Mouse (Mus musculus): ENCODE data around the gene Tmem200a.
"Not testable (repeated sequence)": the region's sequence is repeated elsewhere in the genome, so short reads cannot be mapped to it uniquely, and the experiment has no call there.

Gene Tmem200a

DNA sequence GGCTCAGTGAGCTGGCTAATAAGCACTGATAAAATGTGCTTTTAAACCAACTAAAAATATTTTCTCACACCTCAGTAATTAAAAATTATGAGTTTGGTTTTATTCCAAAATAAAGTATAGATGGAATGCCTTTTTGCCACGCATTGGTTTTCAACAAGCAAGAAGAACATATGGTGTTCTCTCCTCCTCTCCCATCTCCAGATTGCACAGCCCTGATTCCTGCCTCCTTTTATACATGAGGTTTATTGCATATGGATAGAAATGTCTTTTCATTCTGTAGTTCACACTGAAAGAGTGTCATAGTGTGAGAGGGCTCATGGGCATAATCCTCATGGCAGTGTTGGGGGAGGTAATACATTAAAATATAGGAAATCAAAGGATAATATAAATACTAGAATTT is 96.2 kb downstream of the Tmem200a start:
- CTCF ChIA-PET: no interaction called here

DNA sequence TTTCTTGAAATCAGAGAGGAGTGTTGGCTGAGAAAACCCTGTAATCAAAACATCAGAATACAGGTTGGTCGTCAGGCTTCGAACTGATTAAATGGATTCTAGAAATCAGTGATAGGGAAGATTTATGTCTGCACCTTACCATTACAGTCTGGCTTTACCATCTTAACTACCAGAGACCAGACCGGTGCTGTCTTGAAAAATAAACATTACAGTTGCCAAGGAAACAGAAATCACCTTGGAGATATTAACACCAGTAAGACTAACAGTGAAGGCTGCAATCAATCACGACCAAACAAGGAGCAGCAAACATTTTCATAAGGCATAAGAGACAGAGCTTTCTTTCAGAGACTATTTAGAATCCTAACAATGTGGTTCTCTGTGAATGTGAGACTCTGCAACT is 116.0 kb downstream of the Tmem200a start:
- CTCF ChIA-PET: no interaction called here

DNA sequence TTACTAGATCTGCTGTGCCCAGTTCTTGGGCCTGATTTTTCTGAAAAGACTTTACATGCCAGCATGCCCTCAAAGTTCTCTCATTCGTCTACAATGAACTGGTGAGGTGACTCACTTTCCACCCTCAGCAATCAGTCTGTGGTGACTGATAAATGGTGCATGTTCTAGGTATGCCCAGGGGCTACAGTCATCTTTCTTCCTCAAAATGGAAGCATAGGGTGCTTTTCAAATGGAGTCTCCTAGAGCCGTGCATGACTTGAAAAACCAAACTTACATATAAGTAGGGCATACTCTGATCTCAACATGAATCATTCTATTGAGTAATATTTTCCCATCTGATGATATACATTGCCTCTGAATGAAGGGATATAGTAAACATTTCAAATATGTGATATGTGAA is 117.8 kb downstream of the Tmem200a start:
- CTCF ChIA-PET: no interaction called here

DNA sequence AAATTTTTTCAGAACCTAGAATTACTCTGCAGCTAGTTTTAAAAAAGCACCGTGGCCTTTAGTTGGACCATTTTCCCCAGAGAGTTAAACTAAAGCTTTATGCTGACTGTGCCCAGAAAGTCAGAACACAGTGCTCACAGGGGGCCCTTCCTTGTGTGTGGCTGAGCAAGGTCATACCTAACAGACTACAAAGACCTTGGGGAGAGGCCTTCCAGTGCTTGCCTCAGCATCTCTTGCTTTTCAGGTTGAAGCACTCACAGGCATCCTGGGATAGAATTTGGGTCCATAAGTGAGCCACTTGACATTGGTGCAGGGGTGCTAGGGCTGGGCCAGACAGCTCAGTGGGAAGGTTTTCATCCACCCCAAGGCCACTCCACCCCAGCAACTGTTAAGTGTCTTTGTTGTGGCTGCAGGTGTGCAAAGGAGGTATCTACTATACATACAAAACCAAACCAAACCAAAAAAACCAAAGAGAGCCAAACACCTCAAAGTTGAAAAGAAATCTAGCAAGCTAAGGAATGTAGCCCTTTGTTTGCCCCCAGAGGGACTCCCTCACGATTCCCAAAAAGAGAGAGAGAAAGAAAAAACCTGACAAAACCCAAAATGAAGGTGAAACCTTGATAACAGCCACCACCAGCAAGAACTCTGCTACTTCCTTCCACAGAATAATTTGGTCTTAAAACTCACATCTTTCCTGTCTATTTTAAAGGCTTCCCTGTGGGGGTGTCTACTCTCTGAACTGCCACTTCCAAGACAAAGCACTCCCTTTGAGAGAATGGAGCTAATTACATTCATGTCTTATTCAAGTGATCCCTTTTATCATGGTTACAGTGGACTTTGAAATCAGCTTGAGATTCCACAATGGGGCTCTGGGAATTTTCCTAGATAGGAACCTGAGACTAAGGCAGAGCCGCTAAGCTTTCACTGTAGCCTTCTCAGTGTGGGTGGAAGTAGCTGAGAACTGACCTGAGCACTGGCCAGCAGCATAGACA is 119.8 kb downstream of the Tmem200a start:
- CTCF ChIA-PET: no interaction called here

DNA sequence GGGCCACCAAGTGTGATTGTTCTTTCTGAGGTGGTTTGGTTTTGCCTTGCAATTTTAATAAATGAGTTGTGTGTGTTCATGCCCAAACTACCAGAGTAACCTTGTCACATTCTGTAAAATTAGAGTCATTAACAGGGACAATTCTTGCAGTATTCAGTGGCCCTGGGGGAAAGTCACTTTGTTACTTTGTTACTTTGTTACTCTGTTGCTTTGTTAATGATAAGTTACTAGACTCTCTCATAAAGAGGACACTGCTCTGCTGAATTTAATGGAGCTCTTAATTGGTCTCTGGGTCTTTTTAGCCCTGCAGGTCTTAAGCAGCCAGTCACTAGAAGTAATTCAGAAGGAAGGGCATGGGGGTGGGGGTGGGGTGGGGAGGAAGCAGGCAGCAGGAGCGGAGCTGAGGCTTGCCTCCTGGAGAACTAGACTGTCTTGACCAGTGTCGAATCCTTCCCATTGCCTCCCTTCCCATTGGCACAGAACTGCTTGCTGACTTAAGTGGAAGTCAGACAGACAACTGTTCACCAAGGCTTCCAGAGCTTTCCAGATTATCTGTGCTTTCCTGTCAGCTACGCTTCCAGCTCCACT is 124.1 kb downstream of the Tmem200a start:
- CTCF ChIA-PET: no interaction called here

DNA sequence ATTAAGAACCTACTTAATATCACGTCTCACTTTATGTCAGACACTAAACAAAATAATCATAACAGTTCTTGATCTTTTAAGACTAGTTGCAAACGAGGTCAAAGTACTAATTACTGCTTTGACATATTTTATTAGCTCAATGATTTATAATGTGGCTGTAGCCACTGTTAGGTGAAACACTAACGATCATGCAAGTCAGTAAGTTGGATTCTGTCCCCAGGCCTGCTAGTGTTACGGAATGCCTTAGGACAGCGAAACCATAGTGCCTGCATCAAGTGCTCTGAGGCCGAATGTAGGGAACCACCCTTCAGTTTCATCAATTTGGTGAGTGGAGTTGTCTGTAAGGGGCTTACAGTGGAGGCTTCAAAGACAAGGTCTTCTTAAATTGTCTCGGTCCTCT is 126.0 kb downstream of the Tmem200a start:
- CTCF ChIA-PET: no interaction called here

DNA sequence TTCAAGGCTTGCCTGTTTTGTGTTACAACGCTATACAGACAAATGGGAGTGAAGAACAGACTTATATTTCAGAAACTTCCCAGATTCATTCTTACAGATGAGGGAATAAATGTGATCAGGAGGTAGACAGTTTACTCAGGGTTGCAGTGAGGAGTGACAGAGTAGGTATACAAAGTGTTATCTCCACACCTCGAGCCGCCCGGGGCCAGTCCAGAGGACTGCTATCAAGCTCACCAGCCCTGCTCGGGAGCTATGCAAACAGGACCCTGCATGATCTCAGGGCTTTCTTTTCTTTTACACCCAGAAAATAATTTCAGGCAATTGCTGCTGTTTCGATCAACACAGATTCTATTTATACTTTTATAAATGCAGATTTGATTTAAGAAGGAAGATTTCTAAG is 126.7 kb downstream of the Tmem200a start:
- CTCF ChIA-PET: no interaction called here

DNA sequence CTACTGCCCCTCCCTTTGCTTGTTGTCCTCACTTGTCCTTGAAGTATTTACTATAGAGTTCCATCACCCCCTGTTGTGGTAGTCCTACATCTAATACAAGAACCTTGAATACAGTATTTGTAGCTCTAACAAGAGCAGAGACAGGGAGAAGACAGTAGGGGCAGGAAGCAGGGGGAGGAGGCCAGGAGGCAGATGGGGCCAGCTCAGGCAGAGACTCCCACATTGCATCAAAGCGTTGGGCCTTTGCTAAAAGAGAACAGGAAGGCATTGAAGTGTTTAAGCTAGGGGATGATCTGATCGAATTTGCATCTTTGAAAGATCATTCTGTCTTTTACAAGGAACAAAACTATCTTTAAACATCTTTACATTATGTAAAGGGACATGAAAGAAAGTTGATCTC is 133.0 kb downstream of the Tmem200a start:
- CTCF ChIA-PET: no interaction called here

DNA sequence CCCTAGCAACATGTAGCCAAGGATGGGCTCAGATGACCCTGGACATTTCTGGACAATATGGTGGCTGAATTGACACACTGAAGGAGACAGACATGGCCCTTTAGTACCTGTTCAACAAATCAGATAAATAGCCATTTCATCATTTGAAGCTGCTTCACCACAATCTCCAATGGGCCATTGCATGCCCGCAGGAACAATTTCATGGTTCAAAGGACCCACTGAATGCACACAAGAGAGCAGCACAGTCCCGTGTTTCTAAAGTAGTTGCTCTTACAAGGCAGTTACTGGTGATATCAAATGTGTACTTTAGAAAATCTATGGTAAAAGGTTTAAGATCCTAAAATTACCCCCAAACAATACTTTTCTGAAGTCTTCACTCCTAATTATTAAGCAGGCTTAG is 134.2 kb downstream of the Tmem200a start:
- CTCF ChIA-PET: no interaction called here

DNA sequence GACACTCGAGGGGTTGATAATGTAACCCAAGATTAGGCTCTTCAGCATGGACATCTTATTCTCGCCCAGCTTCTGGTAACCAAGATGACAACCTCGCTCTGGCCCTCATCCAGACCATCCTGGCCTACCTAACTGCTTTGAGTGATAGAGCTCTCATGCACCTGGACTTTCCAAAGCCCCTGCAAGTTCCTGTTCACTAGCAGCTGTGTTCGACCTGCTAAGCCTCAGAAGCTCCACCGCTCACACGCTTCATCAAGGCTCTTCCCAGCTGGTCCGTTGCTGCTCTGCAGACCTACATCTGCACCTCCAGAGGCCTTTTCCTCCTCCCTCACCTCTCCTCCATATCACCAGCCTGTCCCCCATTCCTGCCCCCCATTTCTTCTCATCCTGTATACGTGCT is 147.1 kb downstream of the Tmem200a start:
- CTCF ChIA-PET: no interaction called here

DNA sequence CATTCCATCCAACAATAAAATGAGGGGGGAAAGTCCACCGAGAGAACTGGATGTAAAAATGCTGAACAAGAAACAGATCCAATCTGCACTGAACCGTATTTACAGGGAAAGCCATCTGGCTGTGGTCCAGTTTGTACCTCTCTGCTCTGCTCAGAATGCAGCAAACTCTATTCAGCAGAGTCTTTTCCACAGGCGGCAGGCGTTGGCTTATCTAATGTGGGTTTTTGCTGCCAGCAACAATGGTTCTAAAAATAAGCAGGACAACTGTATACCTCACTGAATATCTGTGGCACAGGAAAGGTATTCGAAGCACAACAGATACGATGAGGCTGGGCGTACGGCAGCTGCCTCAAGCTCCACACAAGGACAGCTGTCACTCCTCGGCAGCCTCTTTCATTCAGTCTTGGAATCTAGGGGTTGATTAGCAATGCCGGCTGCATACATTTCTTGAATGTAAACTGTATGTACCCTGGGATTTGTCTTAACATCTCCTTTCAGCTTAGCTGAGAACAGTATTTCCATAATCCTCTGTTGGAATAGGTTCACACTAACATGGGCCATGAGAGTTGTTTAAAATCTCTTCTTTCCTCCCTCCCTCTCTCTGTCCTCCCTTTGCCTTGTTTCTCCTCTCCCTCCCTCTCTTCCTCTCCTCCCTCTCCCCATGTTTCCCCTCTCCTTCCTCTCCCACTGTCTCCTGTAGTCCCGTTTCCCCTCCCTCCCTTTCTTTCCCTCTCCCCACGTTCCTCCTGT is 149.3 kb downstream of the Tmem200a start:
- CTCF ChIA-PET: no interaction called here

DNA sequence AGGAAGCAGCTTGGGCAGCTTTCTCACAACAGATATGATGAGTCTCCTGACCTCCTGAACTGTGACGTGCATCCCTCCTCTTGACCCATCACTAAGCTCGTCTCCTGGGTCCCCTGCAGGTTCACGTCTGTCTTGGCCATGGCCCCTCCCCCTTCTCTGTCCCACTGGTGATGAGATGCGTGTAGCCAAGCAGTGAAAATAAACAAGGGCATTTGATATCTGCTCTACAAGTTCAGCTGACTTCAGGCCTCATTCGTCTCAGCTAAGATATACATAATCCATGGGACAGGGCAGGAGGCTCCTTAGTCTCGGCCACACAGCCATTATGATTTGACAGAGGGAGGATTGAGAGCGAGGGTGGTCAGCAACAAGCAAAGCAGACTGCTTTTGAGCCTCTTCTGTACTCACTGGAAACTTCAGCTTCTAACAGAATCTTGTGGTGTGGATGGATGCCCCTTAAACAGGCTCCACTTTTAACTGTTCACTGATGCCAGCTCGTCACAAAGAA is 149.9 kb downstream of the Tmem200a start:
- CTCF ChIA-PET: no interaction called here

DNA sequence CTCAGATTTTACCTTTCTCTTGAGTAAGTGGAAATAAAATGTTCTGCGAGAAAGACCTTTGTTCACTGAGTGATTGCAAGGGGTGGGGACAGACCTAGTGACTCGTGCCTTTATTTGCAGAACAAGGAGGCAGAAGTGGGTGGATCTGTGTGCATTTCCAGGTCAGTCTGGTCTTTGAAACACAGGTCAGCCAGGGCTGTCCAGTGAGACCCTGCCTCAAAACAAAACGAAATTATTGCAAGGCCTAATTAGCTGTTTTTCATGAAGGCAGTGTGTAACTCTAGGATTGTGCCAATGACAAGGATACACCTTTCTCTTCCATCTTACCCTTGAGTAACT is 150.4 kb downstream of the Tmem200a start:
- CTCF ChIA-PET: no interaction called here

DNA sequence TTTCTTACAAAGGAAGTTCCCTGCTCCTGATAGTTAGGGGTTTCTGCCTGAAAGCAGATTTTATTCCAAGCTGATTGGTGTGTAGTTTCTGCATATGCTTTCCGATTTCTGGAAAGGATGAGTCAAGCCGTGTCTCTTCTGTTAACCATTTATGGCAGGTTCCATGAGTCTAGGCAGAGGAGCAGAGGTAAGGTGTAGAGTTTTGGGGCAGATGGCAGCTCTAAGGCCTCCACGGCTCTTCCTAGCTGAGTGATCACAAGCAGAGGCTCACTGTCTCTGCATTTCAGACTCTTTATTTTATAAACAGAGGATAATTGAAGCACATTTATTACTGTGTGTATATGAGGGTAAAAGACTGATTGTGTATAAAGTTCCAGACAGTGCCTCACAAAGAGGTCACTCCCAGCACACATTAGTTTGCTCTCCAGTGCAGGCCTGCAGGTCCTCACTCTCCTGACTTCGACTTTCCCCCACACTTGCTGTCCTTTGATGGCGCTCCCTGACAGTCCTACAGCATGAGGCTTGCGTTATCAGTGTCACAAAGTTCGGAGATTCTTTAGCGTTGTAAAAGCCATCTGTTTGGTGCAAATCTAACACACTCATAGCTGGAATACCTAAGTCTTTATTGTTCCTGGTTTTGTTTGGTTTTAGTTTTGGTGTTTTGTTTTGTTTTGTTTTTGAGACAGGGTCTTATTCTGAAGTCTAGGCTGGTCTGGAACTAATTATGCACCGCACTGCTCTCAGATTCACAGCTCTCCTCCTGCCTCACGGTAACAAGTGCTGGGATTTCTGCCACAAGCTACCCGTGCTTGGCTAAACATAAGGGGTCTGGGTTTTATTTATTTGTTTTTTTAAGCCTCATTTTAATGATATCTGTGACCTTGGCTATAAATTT is 151.1 kb downstream of the Tmem200a start:
- CTCF ChIA-PET: no interaction called here

DNA sequence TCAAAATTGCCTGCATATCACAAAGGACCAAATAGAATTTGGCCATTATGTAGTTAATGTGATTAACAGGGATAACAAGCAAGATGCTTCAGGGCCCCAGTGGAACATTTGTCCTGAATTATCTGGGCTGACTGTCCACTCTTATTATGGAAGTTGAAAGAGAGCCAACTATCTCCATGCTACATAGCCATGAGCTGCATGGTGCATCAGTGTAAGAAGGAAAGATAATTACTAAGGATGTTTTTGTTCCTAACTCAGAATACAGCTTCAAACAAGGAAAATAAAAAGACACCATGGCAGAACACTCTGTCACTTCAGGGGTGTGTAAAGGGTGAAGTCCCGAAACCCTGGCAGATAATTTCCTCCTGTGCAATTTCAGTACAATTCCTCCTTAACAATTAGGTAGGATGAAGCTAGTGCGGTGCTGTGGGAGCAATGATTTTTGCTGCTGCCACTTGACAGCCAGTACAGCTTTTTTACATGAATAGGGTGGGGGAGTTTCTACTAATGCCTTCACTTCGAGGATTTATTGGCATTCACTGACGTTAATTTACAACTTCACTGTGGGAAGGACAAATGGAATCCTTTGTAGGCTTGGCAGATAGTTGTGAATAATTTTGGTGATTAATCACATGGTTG is 158.1 kb downstream of the Tmem200a start:
- CTCF ChIA-PET: no interaction called here

DNA sequence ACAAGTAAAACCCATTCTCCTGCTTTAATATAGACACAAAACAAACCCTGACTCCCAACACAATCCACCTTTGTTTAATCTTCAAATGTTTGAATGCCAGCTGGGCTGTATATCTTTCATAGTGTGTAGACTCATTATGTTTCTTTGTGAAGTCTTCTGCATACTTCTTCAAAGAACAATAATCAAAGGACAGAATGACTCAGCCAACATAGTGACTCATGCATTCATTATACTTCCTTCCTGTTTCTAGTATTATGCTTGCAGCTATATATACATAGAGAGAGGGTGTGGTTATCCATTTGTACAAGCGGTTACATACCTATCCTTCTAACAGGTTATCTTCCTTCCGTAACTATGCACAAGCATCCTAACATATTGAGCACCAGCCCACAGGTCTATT is 160.7 kb downstream of the Tmem200a start:
- CTCF ChIA-PET: no interaction called here

DNA sequence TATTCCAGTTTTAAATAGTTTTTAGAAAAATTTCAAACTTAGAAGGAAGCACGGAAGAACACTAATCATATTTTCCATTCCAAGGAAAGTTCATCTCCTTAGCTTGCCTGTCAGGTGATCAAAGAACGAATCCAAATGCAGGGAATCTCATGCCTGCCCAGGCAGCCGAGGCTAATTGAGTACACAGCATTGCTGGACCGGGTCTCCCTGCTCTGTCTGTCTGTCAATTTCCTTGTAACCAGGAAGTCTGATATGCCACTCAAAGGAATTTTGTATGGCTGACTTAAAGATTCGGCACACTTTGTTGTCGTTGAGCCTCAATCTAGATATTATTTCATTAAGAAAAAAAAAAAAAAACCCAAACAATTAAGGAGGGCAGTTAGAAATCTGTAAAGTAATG is 168.6 kb downstream of the Tmem200a start:
- CTCF ChIA-PET: interaction anchor here (0.5 kb wide), 1 partner anchor 1284 kb away, joined by 3 read pairs; no protein-coding TSS in a partner anchor

DNA sequence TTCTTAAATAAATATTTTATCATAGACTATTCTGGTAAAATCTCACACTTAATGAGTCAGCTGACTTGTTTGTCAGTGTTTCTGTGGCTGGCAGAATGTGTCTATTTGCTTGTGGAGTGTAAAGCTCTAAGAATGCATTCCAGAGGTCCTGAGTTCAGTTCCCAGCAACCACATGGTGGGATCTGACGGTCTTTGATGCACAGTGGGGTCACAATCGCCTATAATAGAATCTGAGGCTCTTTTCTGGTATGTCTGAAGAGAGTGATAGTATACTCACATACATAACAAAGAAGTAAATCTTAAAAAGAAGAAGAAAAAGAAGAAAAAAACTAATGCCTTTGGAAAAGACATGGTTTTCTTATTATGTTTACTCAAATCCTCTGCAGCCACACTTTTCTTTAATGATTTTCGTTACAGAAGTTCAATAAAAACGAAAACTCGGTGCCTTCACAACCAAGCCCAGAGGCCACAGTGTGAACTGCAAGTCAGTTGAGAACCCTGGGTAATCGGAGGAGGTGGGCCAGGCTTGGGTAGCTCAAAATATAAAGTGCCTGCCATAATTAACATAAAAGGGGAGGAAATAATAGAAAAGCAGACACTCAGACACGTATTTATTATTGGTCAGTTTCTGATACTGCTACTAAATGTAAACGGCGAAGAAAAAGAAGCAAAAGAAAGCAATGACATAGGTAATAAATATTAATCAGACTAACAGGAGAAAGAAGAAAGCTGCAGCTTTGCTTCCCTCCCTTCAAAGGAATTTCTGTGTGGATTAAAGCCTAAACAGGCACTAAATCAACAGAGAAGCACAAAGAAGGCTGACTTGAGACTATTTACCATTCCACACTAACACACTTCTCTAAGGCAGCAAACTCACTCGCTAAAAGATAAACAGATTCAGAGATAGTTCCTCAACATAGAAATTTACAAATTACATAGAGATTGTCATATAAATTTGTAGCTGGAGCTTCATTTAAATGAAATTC is 170.5 kb downstream of the Tmem200a start:
- CTCF ChIA-PET: no interaction called here

DNA sequence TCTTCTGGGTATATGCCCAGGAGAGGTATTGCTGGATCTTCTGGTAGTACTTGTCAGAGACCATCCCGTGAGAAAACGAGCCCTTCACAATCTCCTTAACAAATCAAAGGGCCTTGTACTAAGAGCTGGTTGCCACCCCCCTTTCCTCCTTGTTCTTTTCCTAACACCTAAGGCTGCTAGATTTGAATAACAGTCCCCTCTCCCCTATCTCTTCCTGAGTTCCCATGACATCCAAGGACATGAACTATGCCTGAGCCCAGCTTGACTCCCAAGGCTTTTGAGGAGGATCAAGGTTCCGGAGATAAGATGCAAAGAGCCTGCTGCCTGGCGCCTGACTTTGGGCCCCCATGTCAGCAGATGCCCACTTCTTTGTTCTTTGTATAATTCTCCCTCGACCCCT is 184.7 kb downstream of the Tmem200a start:
- CTCF ChIA-PET: not testable (repeated sequence)

DNA sequence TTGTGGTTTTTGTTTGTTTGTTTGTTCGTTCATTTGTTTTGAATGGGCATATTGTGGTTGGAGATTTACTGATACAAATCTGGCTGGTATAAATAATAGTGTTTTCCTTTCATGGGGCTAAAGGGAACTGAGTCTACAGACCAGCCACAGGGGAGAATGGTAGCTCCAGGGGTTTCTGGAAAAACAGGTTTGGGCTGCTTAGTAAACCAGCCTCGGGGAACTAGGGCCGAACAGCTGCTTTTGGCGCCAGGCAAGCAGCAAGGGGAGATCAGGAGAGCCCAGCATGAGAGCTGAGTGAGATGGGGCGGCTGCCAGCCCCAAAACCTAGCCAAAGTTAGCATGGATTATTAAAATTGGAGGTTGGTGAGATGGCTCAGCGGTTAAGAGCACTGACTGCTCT is 191.6 kb downstream of the Tmem200a start:
- CTCF ChIA-PET: no interaction called here
